Mouse (Mus musculus) left cerebral cortex, adult 2 months (tissue): ENCODE data around the gene March9. TPM values are rescaled to one million over a fixed set of nuclear protein-coding genes. Genes with fewer than 3 reads are reported as not detected.

Experiments
- DNase-seq, 2 experiments: peaks; one replicate each; pipeline ENCODE4 v3.0.0; 2021 to 2022; ENCODE audit warnings: low spot score in 2 of 2, mixed read lengths in 1 of 2; ENCODE audit errors: extremely low spot score in 1 of 2
- H3K27ac ChIP-seq: fragments of 200-600 bp; 2 replicates; pipeline ENCODE4 v1.8.1; 2022
- H3K4me3 ChIP-seq: fragments of 200-600 bp; 2 replicates; pipeline ENCODE4 v1.8.1; 2022
- CTCF ChIP-seq: fragments of 200-600 bp; IDR thresholded peaks from 2 replicates; pipeline ENCODE4 v1.8.1; 2022; ENCODE audit warnings: antibody characterized with exemption, mild to moderate bottlenecking, moderate library complexity
- intact Hi-C: fragments of 180-260 bp; cut with DNase I; formaldehyde crosslinking; loops from one replicate; pipeline ENCODE4 v1.15.1; 2025
- total RNA-seq, 2 experiments: library from RNA; stranded (reverse); gene quantifications; 2 replicates each; pipeline ENCODE4 v1.2.3; 2021

March9 gene
- total RNA-seq, 2 experiments from 2014 or later = 18.1 to 22.5 TPM

GRCm38 (mm10) chr10:127059174-127059967, 613 bp downstream of the March9 start:
- peak in 1 of 2 experiments; percentile 21 for DNase-seq
- intact Hi-C loops = no loop called here
- Histone ChIP-seq H3K4me3 (peak overlapping the region; percentile 64), H3K27ac (peak overlapping the region; percentile 70; the same call in 1 of the 2 replicates)
- TF ChIP-seq CTCF = no peak

- Histone ChIP-seq H3K27ac (no peak overlapping the region), H3K4me3 (peak overlapping the region; percentile 64)
- TF ChIP-seq CTCF = no peak
- intact Hi-C loops = no loop called here
- DNase-seq = no peak
Observed at GRCm38 (mm10) chr10:127058708-127059107, 1.3 kb downstream of the March9 start.

- TF ChIP-seq CTCF = peak; percentile 99
- peak; percentile 74 to 79 for DNase-seq
- intact Hi-C loops = no loop called here
- peak overlapping the region; percentile 64 for H3K4me3 ChIP-seq
- no peak overlapping the region for H3K27ac ChIP-seq
Observed at GRCm38 (mm10) chr10:127058161-127058560, 1.8 kb downstream of the March9 start.

- Histone ChIP-seq H3K4me3 (no peak overlapping the region), H3K27ac (no peak overlapping the region)
- intact Hi-C loops = no loop called here
- no peak for TF ChIP-seq CTCF
- DNase-seq = no peak
Observed at GRCm38 (mm10) chr10:127056490-127056889, 3.5 kb downstream of the March9 start.

GRCm38 (mm10) chr10:127055406-127055805, 4.6 kb downstream of the March9 start:
- no peak overlapping the region for H3K4me3 ChIP-seq
- TF ChIP-seq CTCF = no peak
- no peak for DNase-seq
- no peak overlapping the region for H3K27ac ChIP-seq
- intact Hi-C loops = no loop called here

GRCm38 (mm10) chr10:127054646-127055045, 5.3 kb downstream of the March9 start:
- no peak overlapping the region for H3K27ac ChIP-seq
- DNase-seq = no peak
- intact Hi-C loops = no loop called here
- H3K4me3 ChIP-seq = no peak overlapping the region
- no peak for TF ChIP-seq CTCF

- Histone ChIP-seq H3K4me3 (no peak overlapping the region), H3K27ac (no peak overlapping the region)
- no peak for DNase-seq
- intact Hi-C loops = no loop called here
- TF ChIP-seq CTCF = no peak
Observed at GRCm38 (mm10) chr10:127050119-127050474, 9.9 kb downstream of the March9 start.

GRCm38 (mm10) chr10:127049395-127050118, 10.4 kb downstream of the March9 start:
- Histone ChIP-seq H3K27ac (no peak overlapping the region), H3K4me3 (no peak overlapping the region)
- DNase-seq = no peak
- intact Hi-C loops = no loop called here
- TF ChIP-seq CTCF = no peak; the same call in 1 of the 2 replicates

GRCm38 (mm10) chr10:127048608-127049394, 11.2 kb downstream of the March9 start:
- DNase-seq = no peak
- peak; percentile 27; the same call in 1 of the 2 replicates for TF ChIP-seq CTCF
- Histone ChIP-seq H3K4me3 (no peak overlapping the region), H3K27ac (no peak overlapping the region)
- intact Hi-C loops = no loop called here

GRCm38 (mm10) chr10:127047954-127048353, 12.0 kb downstream of the March9 start, which contains the start of gene Cyp27b1:
Cyp27b1 (plus strand) TSS chr10:127048250.
- no peak for TF ChIP-seq CTCF
- H3K27ac ChIP-seq = no peak within 1 kb of the TSS
- no peak for DNase-seq
- no peak within 1 kb of the TSS for H3K4me3 ChIP-seq
- intact Hi-C loops = no loop called here

- intact Hi-C loops = no loop called here
- no peak for TF ChIP-seq CTCF
- H3K4me3 ChIP-seq = no peak overlapping the region
- no peak overlapping the region for H3K27ac ChIP-seq
- DNase-seq = no peak
Observed at GRCm38 (mm10) chr10:127043187-127043586, 16.8 kb downstream of the March9 start.
